Mouse (Mus musculus): ENCODE data around the gene Lyzl4.

DNA sequence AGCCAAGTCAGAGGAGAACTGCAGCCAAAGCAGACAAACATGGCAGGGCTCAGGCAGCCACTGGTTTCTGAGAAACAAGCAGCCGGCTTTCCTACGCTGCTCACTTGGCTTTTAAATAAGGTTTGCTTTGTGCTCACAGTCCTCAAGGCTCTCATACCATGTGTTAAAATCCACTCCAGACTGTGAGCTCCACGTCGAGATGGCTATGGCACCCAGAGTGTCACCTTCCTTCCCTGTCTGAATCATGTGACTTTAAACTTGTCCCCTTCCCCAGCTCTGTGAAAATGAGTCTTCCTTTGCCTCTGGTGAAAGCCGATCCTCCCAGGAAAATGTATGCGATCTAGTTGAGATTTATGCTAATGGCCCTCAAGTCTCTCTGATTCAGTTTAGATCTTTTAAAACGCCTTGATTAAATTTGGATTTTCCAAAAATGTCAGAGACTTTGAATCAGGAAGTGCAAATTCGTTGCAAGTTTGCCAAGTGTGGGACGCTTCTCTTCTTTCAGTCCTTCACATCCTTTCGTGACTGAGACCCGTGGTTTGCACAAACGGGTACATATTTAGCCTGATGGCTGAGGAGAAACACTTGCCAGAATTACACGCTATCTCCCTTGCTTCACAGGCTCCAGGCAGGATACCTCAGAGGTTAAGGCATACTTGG lies 41.6 kb downstream of the Lyzl4 start:
- TF ChIP-seq POLR2A (IDR thresholded peaks at IDR 0.05; ENCODE audit: borderline replicate concordance, insufficient read depth, low read length), result no peak
- no peak for TF ChIP-seq CTCF (IDR thresholded peaks at IDR 0.05; ENCODE audit: borderline replicate concordance, insufficient read depth, low read depth, low read length)

Measured in cerebellum, adult 2 months (tissue).